Mouse (Mus musculus): ENCODE measurements around the gene Ppm1h.

Ppm1h gene

DNA sequence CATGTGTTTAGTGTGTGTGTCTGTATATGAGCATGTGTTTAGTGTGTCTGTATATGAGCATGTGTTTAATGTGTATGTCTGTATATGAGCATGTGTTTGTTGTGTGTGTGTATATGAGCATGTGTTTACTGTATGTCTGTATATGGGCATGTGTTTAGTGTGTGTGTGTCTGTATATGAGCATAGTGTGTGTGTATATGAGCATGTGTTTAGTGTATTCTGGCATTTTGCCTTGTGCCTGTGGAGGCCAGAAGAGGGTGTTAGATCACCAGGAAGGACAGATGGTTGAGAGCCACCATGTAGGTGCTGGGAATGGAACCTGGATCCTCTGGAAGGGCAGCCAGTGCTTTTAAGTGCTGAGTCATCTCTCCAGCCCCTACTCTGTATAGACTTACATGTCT lies 300.8 kb downstream of the Ppm1h start:
- no peak for DNase-seq (ENCODE audit: low read depth)

- DNase-seq (ENCODE audit: low read depth), result no peak
Measured at GRCm38 (mm10) chr10:122980123-122980522, 301.6 kb downstream of the Ppm1h start.

- DNase-seq (ENCODE audit: low read depth), result no peak
Measured at GRCm38 (mm10) chr10:122982909-122983578, 304.5 kb downstream of the Ppm1h start.

DNA sequence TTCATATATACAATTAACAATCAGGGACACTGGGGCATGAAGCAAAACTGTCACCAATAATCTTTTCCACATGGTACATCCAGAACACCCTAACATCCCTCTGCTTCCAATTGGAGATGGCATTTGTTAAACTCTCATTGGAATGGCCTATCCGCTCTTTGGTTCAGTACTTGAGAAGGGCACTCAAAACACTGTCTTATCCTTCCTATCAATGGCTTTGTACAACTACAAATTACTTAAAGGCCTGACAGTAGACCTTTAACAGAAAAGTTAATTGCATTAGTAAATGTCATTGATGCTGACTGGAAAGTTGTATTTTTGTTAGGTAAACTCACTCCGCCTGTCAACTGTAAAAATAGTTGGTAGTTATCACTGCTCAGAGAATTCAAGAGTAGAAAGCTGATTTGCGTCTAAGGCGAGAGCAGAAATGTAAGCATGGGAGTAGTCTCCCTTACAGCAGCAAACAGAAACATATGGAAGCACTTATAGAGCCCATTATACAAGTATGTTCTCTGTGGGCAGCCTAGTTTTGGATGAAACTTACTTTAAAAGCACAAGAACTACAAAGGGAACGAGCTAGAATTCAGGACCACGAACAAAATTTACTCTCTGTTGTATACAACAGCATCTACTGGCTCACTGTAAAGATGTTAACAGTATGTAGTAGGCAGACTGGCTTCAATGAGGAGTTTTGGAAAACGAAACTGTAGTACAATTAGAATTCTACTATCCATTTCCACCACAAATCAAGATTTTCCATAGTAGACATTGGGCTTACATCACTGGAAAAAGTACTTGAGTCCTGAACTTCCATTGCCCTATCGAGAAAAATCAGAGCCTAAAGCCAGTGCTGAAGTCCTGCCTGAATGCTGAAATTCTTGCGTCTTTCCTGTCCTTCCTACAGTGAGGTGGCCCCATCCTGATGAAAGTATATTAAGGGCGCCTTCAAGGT lies 305.3 kb downstream of the Ppm1h start:
- DNase-seq (ENCODE audit: low read depth), result peak; percentile 26

DNA sequence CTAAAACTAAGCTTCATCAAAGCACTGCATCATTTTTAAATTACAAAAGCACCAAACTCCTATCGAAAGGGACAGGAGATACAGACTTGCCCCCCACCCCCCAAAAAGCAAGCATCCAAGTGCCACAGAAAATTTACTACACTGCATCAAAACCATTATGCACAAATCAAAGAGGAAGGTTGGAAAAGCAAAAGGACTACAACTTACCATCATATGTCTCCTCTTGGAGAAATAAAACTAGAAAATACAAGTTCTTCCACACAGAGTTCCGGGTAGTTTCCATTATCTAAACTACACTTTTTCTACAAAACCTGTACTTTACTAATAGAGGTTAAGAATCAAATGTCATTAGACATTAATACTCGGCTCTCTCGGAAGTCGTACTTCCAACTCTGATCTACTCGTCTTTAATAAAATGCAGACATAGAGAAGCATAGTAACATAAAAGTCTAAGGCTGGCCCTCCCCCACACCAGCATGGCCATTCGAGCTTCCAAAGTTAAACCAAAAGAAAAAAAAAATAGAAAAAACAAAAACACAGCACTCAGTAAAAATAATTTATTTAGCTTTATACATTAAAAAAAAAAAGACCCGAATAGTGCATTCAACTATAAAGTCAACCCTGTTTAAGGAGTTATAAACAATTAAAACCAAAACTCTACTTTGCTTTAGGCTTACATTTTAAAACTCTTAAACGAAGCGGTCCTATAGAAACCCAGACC lies 306.1 kb downstream of the Ppm1h start:
- peak; percentile 34 for DNase-seq (ENCODE audit: low read depth)

- DNase-seq (ENCODE audit: low read depth), result no peak
Measured at GRCm38 (mm10) chr10:122985252-122985514, 306.6 kb downstream of the Ppm1h start.

DNA sequence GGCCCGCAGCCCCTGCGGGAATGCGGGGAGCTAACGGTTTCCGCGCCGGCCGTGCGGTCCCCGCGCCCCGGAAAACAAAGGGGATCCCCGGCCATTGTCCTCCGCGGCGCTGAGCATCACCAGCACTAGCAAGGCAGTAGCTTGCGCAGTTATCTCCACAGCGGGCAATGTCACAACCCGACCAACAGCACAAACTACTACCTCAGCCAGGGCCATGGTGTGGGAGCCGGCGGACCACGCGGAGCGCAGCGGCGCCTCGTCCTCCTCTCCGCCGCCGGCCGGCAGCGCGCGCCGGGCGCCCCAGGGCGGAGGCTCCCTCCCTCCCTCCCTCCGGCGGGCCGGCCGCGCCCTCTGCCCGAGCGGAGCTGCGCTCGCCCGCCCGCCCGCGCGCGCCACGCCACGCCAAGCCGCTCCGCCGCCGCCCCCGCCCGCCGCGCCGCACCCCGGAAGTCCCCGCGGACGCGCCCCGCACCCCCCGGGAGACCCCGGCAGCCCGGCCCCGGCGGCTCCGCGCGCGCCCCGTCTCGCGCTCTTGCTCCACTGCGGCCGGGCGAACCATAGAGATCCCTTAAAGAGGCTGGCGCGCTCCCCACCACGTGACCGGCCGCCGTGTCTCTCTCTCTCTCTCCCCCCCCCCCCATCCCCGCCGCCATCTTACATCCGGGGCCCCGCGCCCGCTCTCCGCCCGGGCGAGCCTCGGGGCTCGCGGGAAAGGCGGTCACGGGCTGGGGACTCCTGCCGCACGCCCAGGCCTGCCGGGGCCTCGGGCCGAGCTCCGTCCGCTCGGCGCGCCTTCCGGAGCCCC lies 307.2 kb downstream of the Ppm1h start:
- peak; percentile 85 for DNase-seq (ENCODE audit: low read depth)

GRCm38 (mm10) chr10:122986320-122987225 lies 308.0 kb downstream of the Ppm1h start:
- peak; percentile 22 for DNase-seq (ENCODE audit: low read depth)

DNA sequence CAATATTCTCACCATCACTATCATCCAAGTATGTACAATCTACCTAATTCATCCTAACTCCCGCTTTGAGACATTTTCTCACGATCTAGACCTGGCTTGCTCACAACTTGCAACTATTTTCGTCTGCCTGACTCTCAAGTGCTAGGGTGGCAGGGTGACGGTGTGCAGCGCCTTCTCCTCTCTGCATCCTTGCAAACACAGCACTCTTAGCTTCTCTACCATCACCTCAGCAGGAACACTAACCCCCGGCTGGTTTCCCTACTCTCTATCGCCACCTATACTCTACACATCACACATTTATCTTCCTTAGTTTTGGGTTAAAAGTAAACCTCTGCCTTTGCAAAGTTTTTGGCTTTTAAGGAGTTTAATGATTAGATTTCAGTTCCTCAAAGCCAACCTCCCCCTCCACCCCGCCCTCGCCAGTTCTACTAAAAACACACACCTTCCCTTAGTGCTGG lies 309.1 kb downstream of the Ppm1h start:
- DNase-seq (ENCODE audit: low read depth), result peak; percentile 76

- DNase-seq (ENCODE audit: low read depth), result no peak
Measured at GRCm38 (mm10) chr10:122988372-122988771, 309.8 kb downstream of the Ppm1h start.

- DNase-seq (ENCODE audit: low read depth), result no peak
Measured at GRCm38 (mm10) chr10:122989916-122990315, 311.4 kb downstream of the Ppm1h start.

DNA sequence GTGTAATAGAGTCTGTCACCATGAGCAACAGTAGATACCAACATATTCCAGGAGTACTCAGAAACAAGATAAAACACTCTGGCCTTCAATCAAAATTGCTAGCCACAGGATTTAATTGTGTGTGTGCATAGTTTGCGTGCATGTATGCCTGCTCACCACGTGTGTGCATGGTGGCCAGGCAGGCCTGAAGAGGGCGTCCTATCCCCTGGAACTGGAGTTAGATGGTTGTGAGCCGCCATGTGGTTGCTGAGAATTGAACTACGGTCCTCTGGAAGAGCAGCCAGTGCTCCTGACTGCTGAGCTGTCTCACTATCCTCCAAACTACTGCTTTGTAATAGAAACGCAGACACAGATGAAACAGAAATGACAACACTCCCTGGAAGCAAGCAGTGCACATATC lies 312.0 kb downstream of the Ppm1h start:
- no peak for DNase-seq (ENCODE audit: low read depth)

DNA sequence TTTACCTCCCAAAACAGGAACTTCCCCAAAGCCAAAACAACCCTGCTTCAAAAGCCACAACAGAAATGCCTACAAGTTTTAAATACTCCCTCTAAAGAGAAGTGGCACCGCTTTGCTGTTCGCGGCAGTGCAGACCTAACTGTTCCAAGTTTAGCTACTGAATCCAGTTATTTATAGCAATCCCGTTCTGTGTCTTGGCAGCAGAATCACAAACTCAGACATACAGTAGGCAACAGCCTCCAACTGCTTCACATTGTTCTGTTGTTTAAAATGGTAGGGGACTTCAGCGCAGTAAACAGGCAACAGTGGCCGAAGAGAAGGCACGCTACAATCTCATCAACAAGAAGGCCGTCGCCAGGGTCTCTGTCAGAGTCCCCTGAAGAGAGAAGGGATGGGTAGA lies 312.5 kb downstream of the Ppm1h start:
- DNase-seq (ENCODE audit: low read depth), result no peak

DNA sequence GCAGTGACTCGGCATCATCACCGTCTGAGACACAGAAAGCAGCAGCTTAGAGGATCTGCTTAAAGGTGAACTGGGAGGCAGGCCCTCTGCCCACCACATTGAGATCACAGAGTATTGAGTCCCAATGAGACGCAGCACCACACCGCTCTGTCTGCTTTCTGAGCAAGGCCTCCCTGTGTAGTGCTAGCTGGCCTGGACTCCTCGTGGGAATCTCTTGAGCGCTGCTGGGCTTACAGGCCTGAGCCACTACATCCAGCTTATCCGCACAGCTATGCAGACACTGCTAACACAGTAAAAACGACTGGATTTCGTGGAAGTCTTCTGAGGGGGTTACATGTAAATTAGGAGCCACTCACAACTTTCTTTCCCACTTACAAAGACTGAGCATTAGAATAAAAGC lies 313.1 kb downstream of the Ppm1h start:
- no peak for DNase-seq (ENCODE audit: low read depth)

DNA sequence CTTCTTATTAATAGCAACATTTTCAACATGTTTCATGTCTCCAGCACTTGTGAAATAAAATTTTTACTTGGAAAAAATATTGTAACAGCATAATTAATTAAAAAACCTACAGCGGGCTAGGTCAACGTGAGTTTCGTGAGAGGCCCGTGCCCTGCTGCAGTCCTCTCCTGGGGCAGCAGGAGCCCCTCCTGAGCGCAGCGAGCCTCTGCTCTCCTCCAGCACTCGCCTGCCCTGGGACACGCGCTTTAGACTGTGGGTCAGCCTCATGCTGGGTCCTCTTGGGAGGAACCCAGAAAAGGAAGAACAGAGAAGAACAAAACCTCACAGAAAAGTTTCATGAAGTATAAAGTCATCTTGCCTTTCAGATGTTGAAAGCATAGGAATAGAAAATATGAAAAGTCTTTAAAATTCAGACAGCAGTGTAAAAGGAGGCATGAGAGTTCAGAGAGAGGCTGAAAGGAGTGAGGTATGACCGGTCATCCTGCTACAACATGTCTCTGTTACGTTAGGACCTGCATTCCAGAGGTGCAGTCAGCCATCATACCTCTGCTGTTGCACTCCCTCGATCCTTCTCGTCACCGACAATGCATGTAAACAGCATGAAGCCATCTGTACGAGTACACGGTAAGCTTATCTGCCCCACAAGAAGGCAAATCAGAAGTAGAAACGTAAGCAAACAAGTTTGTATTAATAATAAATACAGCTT lies 316.0 kb downstream of the Ppm1h start:
- DNase-seq (ENCODE audit: low read depth), result no peak
